Mouse (Mus musculus) small intestine, adult 2 months (tissue): ENCODE data around the gene Kctd14. TPM values are rescaled to one million over a fixed set of nuclear protein-coding genes. Genes with fewer than 3 reads are reported as not detected.
"Not testable (repeated sequence)": the region's sequence is repeated elsewhere in the genome, so short reads cannot be mapped to it uniquely, and the experiment has no call there.

Experiments
- H3K27ac ChIP-seq: fragments of 200-500 bp; 2 replicates; pipeline ENCODE4 v1.5.1; 2012; ENCODE audit warnings: low read depth, low read length, control low read depth, inconsistent platforms; ENCODE audit not compliant: insufficient read depth
- H3K27me3 ChIP-seq: fragments of 200-500 bp; 2 replicates; pipeline ENCODE4 v1.6.1; 2012; ENCODE audit warnings: mild to moderate bottlenecking, moderate library complexity, low read length, inconsistent platforms; ENCODE audit not compliant: control insufficient read depth, insufficient read depth
- H3K36me3 ChIP-seq: fragments of 200-500 bp; 2 replicates; pipeline ENCODE4 v1.6.1; 2012; ENCODE audit warnings: mild to moderate bottlenecking, low read length, control low read depth, inconsistent platforms; ENCODE audit not compliant: control insufficient read depth, insufficient read depth
- H3K4me1 ChIP-seq: fragments of 200-500 bp; 2 replicates; pipeline ENCODE4 v1.6.1; 2012; ENCODE audit warnings: low read length, inconsistent platforms, mixed read lengths; ENCODE audit not compliant: control insufficient read depth, insufficient read depth, insufficient read length
- H3K4me3 ChIP-seq: fragments of 200-500 bp; 2 replicates; pipeline ENCODE4 v1.5.1; 2012; ENCODE audit warnings: low read depth, mild to moderate bottlenecking, control low read depth, inconsistent platforms, low read length, moderate library complexity
- CTCF ChIP-seq: fragments of 200-500 bp; IDR thresholded peaks from 2 replicates; pipeline ENCODE4 v1.5.1; 2012; ENCODE audit warnings: low read depth, mild to moderate bottlenecking, control low read depth, inconsistent platforms, low read length, moderate library complexity, mixed read lengths; ENCODE audit not compliant: insufficient replicate concordance, insufficient read length; ENCODE audit errors: extremely low read depth
- POLR2A ChIP-seq: fragments of 200-500 bp; IDR thresholded peaks from 2 replicates; pipeline ENCODE4 v1.6.1; 2012; ENCODE audit warnings: low read depth, mild to moderate bottlenecking, control low read depth, inconsistent platforms, low read length, moderate library complexity
- WGBS: fragments of 180-500 bp; shearing (Covaris S2); methylation state at CpG from one replicate; pipeline ENCODE4 v1.1.7; 2018; 5-methylcytosine and 5-hydroxymethylcytosine counted together
- polyA plus RNA-seq: library from polyadenylated mRNA; depleted of rRNA; stranded (reverse); fragments of >200 nt; gene quantifications from 2 replicates; pipeline ENCODE4 v1.2.3, GENCODE M21; 2012; rRNA removed

Kctd14 gene
- polyA plus RNA-seq, result 2.6 and 6.2 TPM in 2 replicates

- 28% methylated on average over 2 of the region's 2 CpGs for WGBS
- H3K36me3 ChIP-seq, H3K27me3 ChIP-seq, H3K27ac ChIP-seq, H3K4me3 ChIP-seq: not testable (repeated sequence)
- H3K4me1 ChIP-seq, result peaks cover 33% of the 10 kb centered on the region
Observed at GRCm38 (mm10) chr7:97451023-97451422, at the start of gene Kctd14. Gene Kctd14 (plus strand): TSS chr7:97451323.

- H3K4me1 ChIP-seq, result no peaks in the 10 kb centered on the region
- TF ChIP-seq POLR2A, result no peak
- no peak for TF ChIP-seq CTCF
Observed at GRCm38 (mm10) chr7:97407145-97407544, 44.0 kb upstream of the Kctd14 start.

GRCm38 (mm10) chr7:97411106-97411505 is 40.0 kb upstream of the Kctd14 start:
- Histone ChIP-seq H3K4me3 (no peak overlapping the region), H3K27ac (no peak overlapping the region), H3K36me3 (peaks cover 39% of the 10 kb centered on the region), H3K4me1 (peaks cover 9% of the 10 kb centered on the region; the same call in 1 of the 2 replicates), H3K27me3 (no peaks in the 10 kb centered on the region)
- TF ChIP-seq POLR2A, result no peak
- TF ChIP-seq CTCF, result no peak
- whole genome bisulfite sequencing, result 83% methylated on average over 2 of the region's 2 CpGs

More at GRCm38 (mm10) chr7:97407145-97407544, 44.0 kb upstream of the Kctd14 start:
- no peak overlapping the region for H3K27ac ChIP-seq
- H3K27me3 ChIP-seq, result no peaks in the 10 kb centered on the region
- WGBS, result 75% methylated on average over 10 of the region's 10 CpGs
- peaks cover 40% of the 10 kb centered on the region for H3K36me3 ChIP-seq
- no peak overlapping the region for H3K4me3 ChIP-seq

- no peaks in the 10 kb centered on the region for H3K27me3 ChIP-seq
- 88% methylated on average over 3 of the region's 3 CpGs for WGBS
- TF ChIP-seq CTCF, result no peak
- TF ChIP-seq POLR2A, result no peak
Observed at GRCm38 (mm10) chr7:97411575-97411974, 39.5 kb upstream of the Kctd14 start.

GRCm38 (mm10) chr7:97413981-97414380 is 37.1 kb upstream of the Kctd14 start:
- Histone ChIP-seq H3K36me3 (peaks cover 21% of the 10 kb centered on the region), H3K4me3 (no peak overlapping the region), H3K4me1 (peaks cover 9% of the 10 kb centered on the region; the same call in 1 of the 2 replicates), H3K27me3 (no peaks in the 10 kb centered on the region), H3K27ac (no peak overlapping the region)
- 86% methylated on average over 1 of the region's 1 CpGs for WGBS
- no peak for TF ChIP-seq POLR2A
- TF ChIP-seq CTCF, result no peak

More at GRCm38 (mm10) chr7:97411575-97411974, 39.5 kb upstream of the Kctd14 start:
- no peak overlapping the region for H3K4me3 ChIP-seq
- H3K36me3 ChIP-seq, result peaks cover 36% of the 10 kb centered on the region
- no peak overlapping the region for H3K27ac ChIP-seq
- H3K4me1 ChIP-seq, result peaks cover 9% of the 10 kb centered on the region; the same call in 1 of the 2 replicates

- H3K27ac ChIP-seq, result no peak overlapping the region
- TF ChIP-seq CTCF (no peak), POLR2A (no peak)
- H3K27me3 ChIP-seq, result no peaks in the 10 kb centered on the region
- H3K4me3 ChIP-seq, result no peak overlapping the region
- peaks cover 17% of the 10 kb centered on the region for H3K36me3 ChIP-seq
- WGBS, result 68% methylated on average over 1 of the region's 1 CpGs
- peaks cover 9% of the 10 kb centered on the region; the same call in 1 of the 2 replicates for H3K4me1 ChIP-seq
Observed at GRCm38 (mm10) chr7:97414426-97414825, 36.7 kb upstream of the Kctd14 start.

- 28% methylated on average over 9 of the region's 9 CpGs for WGBS
- H3K4me1 ChIP-seq, result peaks cover 9% of the 10 kb centered on the region; the same call in 1 of the 2 replicates
- no peaks in the 10 kb centered on the region for H3K27me3 ChIP-seq
- H3K27ac ChIP-seq, result no peak overlapping the region
- H3K36me3 ChIP-seq, result peaks cover 11% of the 10 kb centered on the region
- TF ChIP-seq CTCF (no peak), POLR2A (no peak)
- no peak overlapping the region for H3K4me3 ChIP-seq
Observed at GRCm38 (mm10) chr7:97414915-97415687, 36.0 kb upstream of the Kctd14 start.

GRCm38 (mm10) chr7:97416473-97416872 is 34.6 kb upstream of the Kctd14 start:
- TF ChIP-seq CTCF (no peak), POLR2A (no peak)
- no peak overlapping the region for H3K27ac ChIP-seq
- H3K27me3 ChIP-seq, result no peaks in the 10 kb centered on the region
- peak overlapping the region; percentile 18; the same call in 1 of the 2 replicates for H3K4me3 ChIP-seq
- 87% methylated on average over 4 of the region's 4 CpGs for WGBS
- H3K4me1 ChIP-seq, result peaks cover 9% of the 10 kb centered on the region; the same call in 1 of the 2 replicates
- H3K36me3 ChIP-seq, result peaks cover 2% of the 10 kb centered on the region; the same call in 1 of the 2 replicates
